Mouse (Mus musculus) liver, adult 2 months (tissue): Measurements from ENCODE around the gene Scgb1c1.

Experiments used
- CTCF ChIP-seq: fragments of 200-500 bp; IDR thresholded peaks from 2 replicates; pipeline ENCODE4 v1.5.1; 2011; ENCODE audit warnings: low read depth, low read length, control low read depth
- POLR2A ChIP-seq: fragments of 200-500 bp; IDR thresholded peaks from 2 replicates; pipeline ENCODE4 v1.6.1; 2011; ENCODE audit warnings: low read length, control low read depth; ENCODE audit not compliant: insufficient read depth; ENCODE audit errors: extremely low read depth

- TF ChIP-seq POLR2A (no peak), CTCF (no peak)
These were observed 9.1 kb downstream of the Scgb1c1 start for GRCm38 (mm10) chr7:140854483-140854882.
